Mouse (Mus musculus) CH12.LX (cell line): ENCODE results near the gene Tmem214. TPM values are rescaled to one million over a fixed set of nuclear protein-coding genes. Genes with fewer than 3 reads are reported as not detected.

Source experiments
- DNase-seq: peaks from one replicate; pipeline ENCODE4 v3.0.0-alpha.2; 2013; ENCODE audit errors: extremely low read depth
- H3K27ac ChIP-seq: 2 replicates; pipeline ENCODE4 v1.5.1; 2012; ENCODE audit warnings: low read depth, mild to moderate bottlenecking, control low read depth, moderate library complexity; ENCODE audit not compliant: insufficient read depth
- H3K27me3 ChIP-seq: replicated peaks from 2 replicates; pipeline ENCODE3; 2012; ENCODE audit warnings: inconsistent platforms
- H3K36me3 ChIP-seq, 2 experiments: replicated peaks in 1 of 2; 2 replicates each; pipeline versions ENCODE3 to v1.6.1; 2012; ENCODE audit warnings: inconsistent platforms in 1 of 2, low read length in 1 of 2, mild to moderate bottlenecking in 1 of 2, mixed read lengths in 1 of 2, moderate library complexity in 1 of 2; ENCODE audit not compliant: control insufficient read depth in 1 of 2, insufficient read depth in 1 of 2
- H3K4me1 ChIP-seq, 2 experiments: 2 replicates each; pipeline ENCODE4 v1.6.1; 2012; ENCODE audit warnings: inconsistent platforms in 1 of 2, moderate library complexity in 1 of 2; ENCODE audit not compliant: insufficient read depth in 2 of 2, control insufficient read depth in 1 of 2
- H3K4me2 ChIP-seq: 2 replicates; pipeline ENCODE4 v1.6.1; 2012; ENCODE audit warnings: low read depth, mild to moderate bottlenecking, control low read depth; ENCODE audit not compliant: poor library complexity, insufficient read depth, severe bottlenecking
- H3K4me3 ChIP-seq, 3 experiments: fragments of 150-350 bp in 1 of 3; sonication (generic) in 1 of 3; replicated peaks in 1 of 3; 2 replicates each; pipeline versions ENCODE3 to v1.5.1; 2011 to 2012; ENCODE audit warnings: low read depth in 2 of 3, low read length in 2 of 3, mild to moderate bottlenecking in 2 of 3, moderate library complexity in 2 of 3, control low read depth in 1 of 3, improper control_type of control experiment in 1 of 3, inconsistent platforms in 1 of 3, mixed read lengths in 1 of 3; ENCODE audit not compliant: poor library complexity in 1 of 3
- H3K79me2 ChIP-seq: replicated peaks from 2 replicates; pipeline ENCODE4 v1.6.1; 2012; ENCODE audit warnings: mild to moderate bottlenecking, moderate library complexity; ENCODE audit not compliant: control insufficient read depth, poor library complexity, insufficient read depth, severe bottlenecking; ENCODE audit errors: extremely low read depth
- H3K9ac ChIP-seq: 2 replicates; pipeline ENCODE4 v1.6.1; 2012; ENCODE audit warnings: low read depth, mild to moderate bottlenecking, control low read depth, moderate library complexity; ENCODE audit not compliant: insufficient read depth
- H3K9me3 ChIP-seq: replicated peaks from 2 replicates; pipeline ENCODE3; 2012; ENCODE audit warnings: low read length, inconsistent platforms, mixed read lengths
- BHLHE40 ChIP-seq: IDR thresholded peaks from 2 replicates; pipeline ENCODE4 v1.6.1; 2011; ENCODE audit warnings: mild to moderate bottlenecking, low read depth, low read length, improper control_type of control experiment
- CHD1 ChIP-seq: IDR thresholded peaks from 2 replicates; pipeline ENCODE4 v1.6.1; 2012; ENCODE audit warnings: low read depth, low read length, improper control_type of control experiment, inconsistent platforms
- CHD2 ChIP-seq: IDR thresholded peaks from 2 replicates; pipeline ENCODE4 v1.6.1; 2011; ENCODE audit warnings: low read length, improper control_type of control experiment
- CTCF ChIP-seq, 2 experiments: IDR thresholded peaks in 1 of 2; conservative IDR thresholded peaks in 1 of 2; 2 replicates each; pipeline ENCODE4 v1.5.1; 2011 to 2012; ENCODE audit warnings: low read depth in 2 of 2, low read length in 2 of 2, improper control_type of control experiment in 1 of 2, inconsistent platforms in 1 of 2, mild to moderate bottlenecking in 1 of 2, moderate library complexity in 1 of 2
- E2F4 ChIP-seq: IDR thresholded peaks from 2 replicates; pipeline ENCODE4 v1.6.1; 2011; ENCODE audit warnings: low read depth, low read length, improper control_type of control experiment; ENCODE audit not compliant: insufficient replicate concordance
- EP300 ChIP-seq: IDR thresholded peaks from 2 replicates; pipeline ENCODE4 v1.6.1; 2011; ENCODE audit warnings: low read length, improper control_type of control experiment
- ETS1 ChIP-seq: conservative IDR thresholded peaks from 2 replicates; pipeline ENCODE4 v1.6.1; 2012; ENCODE audit warnings: low read depth, mild to moderate bottlenecking, inconsistent platforms, low read length, improper control_type of control experiment, moderate library complexity
- HCFC1 ChIP-seq: IDR thresholded peaks from 2 replicates; pipeline ENCODE4 v1.6.1; 2012; ENCODE audit warnings: low read depth, mild to moderate bottlenecking, inconsistent platforms, low read length, improper control_type of control experiment
- IRF4 ChIP-seq: IDR thresholded peaks from 2 replicates; pipeline ENCODE4 v1.6.1; 2014; ENCODE audit warnings: low read depth, mild to moderate bottlenecking, inconsistent platforms, low read length, improper control_type of control experiment
- JUN ChIP-seq: IDR thresholded peaks from 2 replicates; pipeline ENCODE4 v1.6.1; 2011; ENCODE audit warnings: low read depth, mild to moderate bottlenecking, low read length, improper control_type of control experiment, moderate library complexity; ENCODE audit not compliant: insufficient read depth
- KAT2A ChIP-seq: IDR thresholded peaks from 2 replicates; pipeline ENCODE4 v1.6.1; 2012; ENCODE audit warnings: low read length, improper control_type of control experiment, inconsistent platforms; ENCODE audit not compliant: insufficient replicate concordance
- MAFK ChIP-seq: IDR thresholded peaks from 2 replicates; pipeline ENCODE4 v1.6.1; 2011; ENCODE audit warnings: low read length, improper control_type of control experiment; ENCODE audit not compliant: insufficient replicate concordance
- MAX ChIP-seq: IDR thresholded peaks from 2 replicates; pipeline ENCODE4 v1.6.1; 2011; ENCODE audit warnings: low read length, improper control_type of control experiment
- MEF2A ChIP-seq: IDR thresholded peaks from 2 replicates; pipeline ENCODE4 v1.6.1; 2014; ENCODE audit warnings: low read depth, mild to moderate bottlenecking, inconsistent platforms, low read length, improper control_type of control experiment, borderline replicate concordance
- MXI1 ChIP-seq: IDR thresholded peaks from 2 replicates; pipeline ENCODE4 v1.6.1; 2011; ENCODE audit warnings: mild to moderate bottlenecking, low read depth, low read length, improper control_type of control experiment
- NELFE ChIP-seq: IDR thresholded peaks from 2 replicates; pipeline ENCODE4 v1.6.1; 2011; ENCODE audit warnings: low read depth, low read length, improper control_type of control experiment
- PAX5 ChIP-seq: IDR thresholded peaks from 2 replicates; pipeline ENCODE4 v1.6.1; 2012; ENCODE audit warnings: low read length, inconsistent platforms, mixed read lengths
- POLR2A ChIP-seq: IDR thresholded peaks from 2 replicates; pipeline ENCODE4 v1.6.1; 2011; ENCODE audit warnings: low read depth, mild to moderate bottlenecking, improper control_type of control experiment, low read length
- RAD21 ChIP-seq: IDR thresholded peaks from 2 replicates; pipeline ENCODE4 v1.6.1; 2011; ENCODE audit warnings: low read depth, mild to moderate bottlenecking, low read length, improper control_type of control experiment, moderate library complexity
- RCOR1 ChIP-seq: conservative IDR thresholded peaks from 2 replicates; pipeline ENCODE4 v1.6.1; 2012; ENCODE audit warnings: low read depth, mild to moderate bottlenecking, inconsistent platforms, low read length, improper control_type of control experiment
- SIN3A ChIP-seq: IDR thresholded peaks from 2 replicates; pipeline ENCODE4 v1.6.1; 2012; ENCODE audit warnings: low read length, improper control_type of control experiment, inconsistent platforms
- SMC3 ChIP-seq: IDR thresholded peaks from 2 replicates; pipeline ENCODE4 v1.6.1; 2011; ENCODE audit warnings: low read depth, low read length, improper control_type of control experiment
- TBP ChIP-seq: conservative IDR thresholded peaks from 2 replicates; pipeline ENCODE4 v1.6.1; 2011; ENCODE audit warnings: low read depth, low read length, improper control_type of control experiment
- UBTF ChIP-seq: IDR thresholded peaks from 2 replicates; pipeline ENCODE4 v1.6.1; 2012; ENCODE audit warnings: low read depth, mild to moderate bottlenecking, inconsistent platforms, low read length, improper control_type of control experiment, moderate library complexity
- USF1 ChIP-seq: IDR thresholded peaks from 2 replicates; pipeline ENCODE4 v1.6.1; 2014; ENCODE audit warnings: low read depth, mild to moderate bottlenecking, inconsistent platforms, low read length, improper control_type of control experiment
- USF2 ChIP-seq: conservative IDR thresholded peaks from 2 replicates; pipeline ENCODE4 v1.6.1; 2011; ENCODE audit warnings: low read depth, low read length, improper control_type of control experiment
- ZKSCAN1 ChIP-seq: IDR thresholded peaks from 2 replicates; pipeline ENCODE4 v1.6.1; 2012; ENCODE audit warnings: low read depth, inconsistent platforms, low read length, improper control_type of control experiment, borderline replicate concordance
- ZMIZ1 ChIP-seq: IDR thresholded peaks from 2 replicates; pipeline ENCODE4 v1.6.1; 2012; ENCODE audit warnings: low read depth, mild to moderate bottlenecking, inconsistent platforms, low read length, improper control_type of control experiment
- ZNF384 ChIP-seq: IDR thresholded peaks from 2 replicates; pipeline ENCODE4 v1.6.1; 2012; ENCODE audit warnings: low read depth, low read length, improper control_type of control experiment, inconsistent platforms
- dilution Hi-C: fragments of 300-500 bp; cut with MboI; formaldehyde crosslinking; loops from 2 replicates; pipeline ENCODE4 v1.14.3; 2020; ENCODE audit warnings: low sequenced_read_pairs; ENCODE audit not compliant: extremely low pct_unique_long_range_greater_than_20kb, extremely low pct_ligation_motif_present
- in situ Hi-C: fragments of 300-500 bp; cut with MboI; formaldehyde crosslinking; loops from 3 replicates; pipeline ENCODE4 v1.14.3; 2019; ENCODE audit warnings: low sequenced_read_pairs, low pct_ligation_motif_present, low pct_unique_long_range_greater_than_20kb, mixed read lengths
- polyA plus RNA-seq: library from polyadenylated mRNA; unstranded; fragments of >175 nt; gene quantifications from 2 replicates; pipeline ENCODE4 v1.2.1, GENCODE M21; 2012; ENCODE audit warnings: low read depth; ENCODE audit not compliant: insufficient read length
- total RNA-seq, 2 experiments: library from RNA; depleted of rRNA; stranded (reverse); fragments of 300-350 nt in 1 of 2; fragments of >200 nt in 1 of 2; gene quantifications; 2 replicates each; pipeline ENCODE4 v1.2.3; 2012 to 2014

The Tmem214 gene
- total and polyA plus RNA-seq, 3 experiments, result 28.3 to 35.3 (median 31.9) TPM

DNA sequence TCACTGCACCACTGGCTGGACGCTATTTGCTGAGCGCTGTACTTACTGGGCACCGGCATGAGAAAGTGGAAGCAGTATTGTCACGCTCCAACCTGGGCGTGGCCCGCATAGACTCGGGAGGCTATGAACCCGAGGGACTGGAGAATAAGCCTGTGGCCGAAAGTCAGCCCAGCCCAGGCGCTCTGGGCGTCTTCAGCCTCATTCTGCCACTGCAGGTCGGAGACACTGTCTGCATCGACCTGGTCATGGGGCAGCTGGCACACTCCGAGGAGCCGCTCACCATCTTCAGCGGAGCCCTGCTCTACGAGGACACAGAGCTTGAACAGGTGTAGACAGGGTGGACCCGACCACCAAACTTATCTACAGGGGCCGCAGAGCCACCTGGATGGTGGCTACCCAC is 52.8 kb downstream of the Tmem214 start:
- Histone ChIP-seq H3K9me3 (no peaks in the 10 kb centered on the region), H3K9ac (peak overlapping the region; percentile 20; the same call in 1 of the 2 replicates), H3K4me1 (peaks cover 9 to 47% of the 10 kb centered on the region in 2 experiments), H3K79me2 (no peaks in the 10 kb centered on the region), H3K27ac (no peak overlapping the region), H3K4me3 (peak overlapping the region; percentile 37 to 60 (median 37)), H3K27me3 (peaks cover 75% of the 10 kb centered on the region)
- dilution Hi-C loops, result no loop called here
- in situ Hi-C loops, result loop anchor here (5.0 kb wide), 1 partner anchor 118 kb away; no protein-coding TSS in a partner anchor
- no peak for DNase-seq
- TF ChIP-seq UBTF, result no peak
- TF ChIP-seq KAT2A, result no peak
- TF ChIP-seq CHD2, result no peak
- no peak for TF ChIP-seq RAD21
- TF ChIP-seq NELFE, result no peak
- no peak for TF ChIP-seq CTCF (conservative IDR thresholded peaks at IDR 0.05 in 1 of 2, IDR thresholded peaks at IDR 0.05 in 1 of 2; ENCODE audit: low read depth in 2 of 2, low read length in 2 of 2)
- no peak for TF ChIP-seq ETS1
- no peak for TF ChIP-seq PAX5
- TF ChIP-seq POLR2A, result no peak
- TF ChIP-seq IRF4, result no peak
- TF ChIP-seq MAX, result no peak
- no peak for TF ChIP-seq JUN
- no peak for TF ChIP-seq TBP
- TF ChIP-seq ZKSCAN1, result no peak
- TF ChIP-seq E2F4, result no peak
- TF ChIP-seq EP300, result no peak
- TF ChIP-seq SIN3A, result no peak
- no peak for TF ChIP-seq MAFK
- TF ChIP-seq, all 38 proteins: peak for 0
- H3K4me2 ChIP-seq, result peak overlapping the region; percentile 54
- H3K36me3 ChIP-seq, result no peaks in the 10 kb centered on the region

DNA sequence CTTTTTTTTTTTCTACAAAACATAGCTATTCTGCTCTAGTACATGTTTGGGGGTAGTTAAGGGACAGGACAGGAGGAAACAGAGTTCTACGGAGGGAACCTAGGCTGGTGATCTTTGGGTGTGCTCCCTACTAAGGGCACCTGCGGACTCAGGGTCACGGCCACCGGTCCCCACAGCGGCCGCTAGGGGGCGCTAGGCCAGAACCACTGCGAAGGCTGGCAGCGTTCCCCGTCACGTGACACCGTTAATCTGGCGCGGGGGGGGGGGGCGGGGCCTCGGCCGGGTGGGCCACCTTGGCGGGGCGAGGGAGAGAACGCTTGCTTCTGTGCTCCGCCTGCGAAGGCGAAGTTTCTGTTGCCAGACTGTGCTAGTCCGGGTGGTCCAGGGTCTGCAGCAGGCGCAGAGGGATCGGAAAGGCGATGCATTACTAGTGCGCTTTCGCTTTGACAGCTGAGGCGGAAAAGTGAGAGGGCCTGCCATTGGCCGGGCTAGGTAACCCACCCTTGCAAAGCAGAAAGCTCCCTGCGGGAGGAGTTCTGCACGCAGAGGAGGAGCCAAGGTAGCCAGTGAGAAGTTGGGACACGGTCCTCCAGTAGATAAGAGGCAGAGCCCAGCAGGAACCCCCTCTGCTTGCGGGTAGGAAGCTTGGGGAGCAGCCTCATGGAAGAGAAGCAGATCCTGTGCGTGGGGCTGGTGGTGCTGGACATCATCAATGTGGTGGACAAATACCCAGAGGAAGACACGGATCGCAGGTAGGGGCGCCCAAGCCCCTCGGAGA is 53.6 kb downstream of the Tmem214 start, which contains the start of gene Khk:
Gene Khk, plus strand, starts transcription at position 176 of the 778 bp plus-strand sequence.
- no peaks in the 10 kb centered on the region for H3K79me2 ChIP-seq
- H3K4me2 ChIP-seq, result peak within 1 kb of the TSS; percentile 54
- H3K4me1 ChIP-seq, result peaks cover 8 to 40% of the 10 kb centered on the region in 2 experiments; a peak in 3 of 4 replicates
- H3K9ac ChIP-seq, result peak within 1 kb of the TSS; percentile 48
- H3K9me3 ChIP-seq, result no peaks in the 10 kb centered on the region
- H3K27me3 ChIP-seq, result peaks cover 83% of the 10 kb centered on the region
- H3K4me3 ChIP-seq, result peak within 1 kb of the TSS; percentile 60 to 68 (median 68)
- no peaks in the 10 kb centered on the region for H3K36me3 ChIP-seq
- in situ Hi-C loops (loop anchor here (5.0 kb wide), 1 partner anchor 119 kb away; no protein-coding TSS in a partner anchor), dilution Hi-C loops (no loop called here)
- no peak within 1 kb of the TSS for H3K27ac ChIP-seq
- DNase-seq, result peak; percentile 90
- TF ChIP-seq MEF2A, result 0 out of 2 replicates have a peak, but pooled peaks have one; percentile 14
- TF ChIP-seq ZMIZ1, result 0 out of 2 replicates have a peak, but pooled peaks have one; percentile 40
- no peak for TF ChIP-seq E2F4
- no peak for TF ChIP-seq RCOR1
- TF ChIP-seq ZNF384, result peak; percentile 36; the same call in 1 of the 2 replicates
- peak; percentile 85 for TF ChIP-seq BHLHE40
- no peak for TF ChIP-seq UBTF
- TF ChIP-seq RAD21, result no peak; the same call in none of the 2 replicates
- TF ChIP-seq NELFE, result peak; percentile 35; the same call in 1 of the 2 replicates
- TF ChIP-seq SMC3, result peak; percentile 36
- no peak for TF ChIP-seq CHD1
- TF ChIP-seq HCFC1, result peak; percentile 51
- peak; percentile 54 to 81; a peak in 3 of 4 replicates for TF ChIP-seq CTCF (conservative IDR thresholded peaks at IDR 0.05 in 1 of 2, IDR thresholded peaks at IDR 0.05 in 1 of 2; ENCODE audit: low read depth in 2 of 2, low read length in 2 of 2)
- no peak for TF ChIP-seq MAFK
- peak; percentile 27; the same call in 1 of the 2 replicates for TF ChIP-seq IRF4
- peak; percentile 40; the same call in 1 of the 2 replicates for TF ChIP-seq MAX
- TF ChIP-seq USF1, result peak; percentile 94
- 0 out of 2 replicates have a peak, but pooled peaks have one; percentile 67 for TF ChIP-seq SIN3A
- peak; percentile 83 for TF ChIP-seq USF2
- TF ChIP-seq MXI1, result 0 out of 2 replicates have a peak, but pooled peaks have one; percentile 29
- no peak for TF ChIP-seq ETS1
